In genomic region chr1:153326226-153326625, GRCm38 (mm10) we compare ENCODE assay signal across 22 mouse cellular contexts. TPM values are rescaled to one million over a fixed set of nuclear protein-coding genes. Genes with fewer than 3 reads are reported as not detected.
DNase-seq lines count a peak whose midpoint lies in the region; ATAC-seq and TF ChIP-seq lines count a peak whose summit lies in the region.
"Had no signal": no experiment of that assay in that cellular context is flagged by ENCODE, and none has a peak within 500 bp of the region (broad histone marks: within the 10 kb centered on the region; RNA-seq: fewer than 3 reads in every experiment).

No protein-coding gene starts in this region.

- peak; percentile 79 for DNase-seq in heart, adult 11 months
- DNase-seq in heart, adult 2 months, result no peak
- DNase-seq in heart, adult 18-20 months, result no peak
- DNase-seq in heart, postnatal 0 days (ENCODE audit: low spot score), result no peak
- no peak for DNase-seq in heart, postnatal 10 days
- DNase-seq in midbrain, embryonic 11.5 days (ENCODE audit: low spot score, missing footprints), result peak; percentile 75
- no peak for DNase-seq in midbrain, embryonic 10.5 days (ENCODE audit: low spot score)
- DNase-seq: adrenal gland, postnatal 10 days; cerebellum, adult 11 months; cerebellum, adult 8-10 months; cerebellum, postnatal 14 days; embryo, embryonic 11 days; gastrocnemius, postnatal 10 days; kidney, adult 18-20 months had no signal

- H3K36me3 ChIP-seq in heart, adult 2 months (ENCODE audit: control insufficient read depth, insufficient read depth, low read length), result peaks cover 27% of the 10 kb centered on the region
- peaks cover 44% of the 10 kb centered on the region for H3K36me3 ChIP-seq in heart, embryonic 13.5 days
- no peaks in the 10 kb centered on the region; the same call in 1 of the 2 replicates for H3K36me3 ChIP-seq in heart, postnatal 0 days (replicated peaks; ENCODE audit: control insufficient read depth, insufficient read depth, low read length)
- no peaks in the 10 kb centered on the region for H3K36me3 ChIP-seq in midbrain, embryonic 11.5 days (ENCODE audit: control insufficient read depth, insufficient read depth, low read length)
- H3K36me3 ChIP-seq in midbrain, embryonic 10.5 days, result peaks cover 23% of the 10 kb centered on the region

- no peak for TF ChIP-seq EP300 in heart, adult 2 months (IDR thresholded peaks at IDR 0.05; ENCODE audit: insufficient read depth, low read depth, low read length)
- TF ChIP-seq EP300 in heart, postnatal 0 days (IDR thresholded peaks at IDR 0.05; ENCODE audit: low read depth), result no peak

- intact Hi-C loops in heart, adult 2 months (cut with DNase I), result no loop called here
- intact Hi-C loops in heart, postnatal 10 days (cut with DNase I), result no loop called here

- no peaks in the 10 kb centered on the region for H3K9me3 ChIP-seq in heart, embryonic 13.5 days
- H3K9me3 ChIP-seq in heart, postnatal 0 days (replicated peaks; ENCODE audit: control insufficient read depth, low read length), result no peaks in the 10 kb centered on the region
- no peaks in the 10 kb centered on the region for H3K9me3 ChIP-seq in midbrain, embryonic 11.5 days (ENCODE audit: control insufficient read depth, low read length)
- no peaks in the 10 kb centered on the region for H3K9me3 ChIP-seq in midbrain, embryonic 10.5 days (replicated peaks)
- H3K9me3 ChIP-seq: embryonic facial prominence, embryonic 15.5 days; forebrain, embryonic 10.5 days; hindbrain, embryonic 10.5 days; intestine, embryonic 15.5 days had no signal

- H3K79me2 ChIP-seq in heart, adult 2 months (replicated peaks; ENCODE audit: control insufficient read depth, insufficient read depth, low read length), result peaks cover 7% of the 10 kb centered on the region

- WGBS in heart, adult 2 months, result 55% methylated on average over 7 of the region's 7 CpGs
- 50% methylated on average over 7 of the region's 7 CpGs for WGBS in heart, embryonic 13.5 days
- WGBS in heart, postnatal 0 days, result 47% methylated on average over 7 of the region's 7 CpGs
- 85% methylated on average over 7 of the region's 7 CpGs for WGBS in midbrain, embryonic 11.5 days
- WGBS in midbrain, embryonic 10.5 days, result 81% methylated on average over 7 of the region's 7 CpGs

- no peak for ATAC-seq in heart, embryonic 13.5 days (ENCODE audit: extremely low read depth, insufficient number of reproducible peaks, low FRiP score, low TSS enrichment)
- no peak for ATAC-seq in heart, postnatal 0 days (ENCODE audit: insufficient read depth, low read depth)
- ATAC-seq in midbrain, embryonic 11.5 days (ENCODE audit: low FRiP score), result no peak
- ATAC-seq: forebrain, embryonic 14.5 days; intestine, embryonic 15.5 days had no signal

- H3K9ac ChIP-seq in heart, adult 2 months (ENCODE audit: low read depth, low read length), result no peak overlapping the region
- H3K9ac ChIP-seq in heart, embryonic 13.5 days, result peak overlapping the region; percentile 63
- H3K9ac ChIP-seq in heart, postnatal 0 days (replicated peaks; ENCODE audit: low read depth, low read length), result no peak overlapping the region
- no peak overlapping the region for H3K9ac ChIP-seq in midbrain, embryonic 11.5 days (ENCODE audit: low read length)
- H3K9ac ChIP-seq: embryonic facial prominence, embryonic 15.5 days; hindbrain, embryonic 14.5 days; intestine, embryonic 15.5 days had no signal

- H3K27me3 ChIP-seq in heart, adult 2 months (ENCODE audit: control insufficient read depth, insufficient read depth, low read length), result no peaks in the 10 kb centered on the region
- H3K27me3 ChIP-seq in heart, embryonic 13.5 days (replicated peaks), result no peaks in the 10 kb centered on the region
- H3K27me3 ChIP-seq in heart, postnatal 0 days (ENCODE audit: control insufficient read depth, insufficient read depth, low read length), result no peaks in the 10 kb centered on the region
- H3K27me3 ChIP-seq in midbrain, embryonic 11.5 days (ENCODE audit: control insufficient read depth, insufficient read depth, low read length), result no peaks in the 10 kb centered on the region
- H3K27me3 ChIP-seq in midbrain, embryonic 10.5 days (ENCODE audit: low read depth, poor library complexity, severe bottlenecking), result no peaks in the 10 kb centered on the region
- H3K27me3 ChIP-seq: embryonic facial prominence, embryonic 15.5 days; intestine, embryonic 15.5 days had no signal

- H3K4me3 ChIP-seq in heart, adult 2 months, result no peak overlapping the region
- no peak overlapping the region for H3K4me3 ChIP-seq in heart, embryonic 13.5 days
- H3K4me3 ChIP-seq in heart, postnatal 0 days (ENCODE audit: low read depth, low read length), result no peak overlapping the region
- no peak overlapping the region for H3K4me3 ChIP-seq in midbrain, embryonic 11.5 days (ENCODE audit: low read depth, low read length)
- no peak overlapping the region for H3K4me3 ChIP-seq in midbrain, embryonic 10.5 days
- H3K4me3 ChIP-seq: embryonic facial prominence, embryonic 15.5 days; erythroblast, embryonic 14.5 days; forebrain, embryonic 10.5 days; hindbrain, embryonic 10.5 days; intestine, embryonic 15.5 days had no signal

- no peak for TF ChIP-seq CTCF in heart, adult 2 months (IDR thresholded peaks at IDR 0.05)
- no peak for TF ChIP-seq CTCF in heart, postnatal 0 days (IDR thresholded peaks at IDR 0.05; ENCODE audit: low read depth)

- peaks cover 17% of the 10 kb centered on the region for H3K4me1 ChIP-seq in heart, adult 2 months (ENCODE audit: control insufficient read depth, insufficient read depth, low read length)
- peaks cover 91% of the 10 kb centered on the region for H3K4me1 ChIP-seq in heart, embryonic 13.5 days
- peaks cover 71% of the 10 kb centered on the region for H3K4me1 ChIP-seq in heart, postnatal 0 days (ENCODE audit: control insufficient read depth, insufficient read depth)
- H3K4me1 ChIP-seq in midbrain, embryonic 11.5 days (ENCODE audit: control insufficient read depth, insufficient read depth, low read length), result peaks cover 12% of the 10 kb centered on the region
- H3K4me1 ChIP-seq in midbrain, embryonic 10.5 days, result peaks cover 32% of the 10 kb centered on the region

- TF ChIP-seq POLR2A in heart, adult 2 months (IDR thresholded peaks at IDR 0.05; ENCODE audit: insufficient read depth, low read depth, low read length), result no peak

- no peak overlapping the region for H3K27ac ChIP-seq in heart, adult 2 months
- peak overlapping the region; percentile 72 for H3K27ac ChIP-seq in heart, embryonic 13.5 days (replicated peaks)
- peak overlapping the region; percentile 11 for H3K27ac ChIP-seq in heart, postnatal 0 days (ENCODE audit: low read depth)
- H3K27ac ChIP-seq in midbrain, embryonic 11.5 days (ENCODE audit: low read depth, low read length), result no peak overlapping the region
- H3K27ac ChIP-seq in midbrain, embryonic 10.5 days (replicated peaks), result no peak overlapping the region
- H3K27ac ChIP-seq: embryonic facial prominence, embryonic 15.5 days; forebrain, embryonic 10.5 days; hindbrain, embryonic 10.5 days; hindbrain, embryonic 14.5 days; intestine, embryonic 15.5 days had no signal

- peak overlapping the region; percentile 9; the same call in 1 of the 2 replicates for H3K4me2 ChIP-seq in heart, embryonic 13.5 days
- H3K4me2 ChIP-seq in heart, postnatal 0 days (ENCODE audit: low read depth, low read length), result no peak overlapping the region
- no peak overlapping the region for H3K4me2 ChIP-seq in midbrain, embryonic 11.5 days
- H3K4me2 ChIP-seq: embryonic facial prominence, embryonic 15.5 days; hindbrain, embryonic 14.5 days; intestine, embryonic 15.5 days had no signal

RNA-seq across cellular contexts. Expression of gene Lamc1, which starts 6.4 kb away (rescaled TPM):
- 100 to 1,000 TPM; 111 to 116 TPM for total RNA-seq in heart, adult 2 months (2021)
- polyA plus RNA-seq in heart, adult 2 months (2012; rRNA removed), result 103 and 138 TPM in 2 replicates
- polyA plus RNA-seq in heart, embryonic 13.5 days (2015; fragmentation: Nextera tagmentation; extraction: Ambion mirVana), result 75.3 and 78.2 TPM in 2 replicates
- total RNA-seq in heart, adult 18-20 months (2021), result 10 to 100 TPM; 83.1 to 94.8 TPM
- total RNA-seq in heart, postnatal 0 days (2014; rRNA removed; ENCODE audit: low replicate concordance), result 186 and 215 TPM in 2 replicates
- polyA plus RNA-seq in heart, postnatal 0 days (2015; fragmentation: Nextera tagmentation; extraction: Ambion mirVana), result 55.9 and 62.8 TPM in 2 replicates
- total RNA-seq in heart, postnatal 10 days (2021), result 100 to 1,000 TPM; 415 to 420 TPM
- polyA plus RNA-seq in midbrain, embryonic 11.5 days (2014; fragmentation: Nextera tagmentation; extraction: Ambion mirVana), result 24.6 and 26.5 TPM in 2 replicates
- 21.2 and 22.7 TPM in 2 replicates for polyA plus RNA-seq in midbrain, embryonic 10.5 days (2016; fragmentation: Nextera tagmentation; extraction: Ambion mirVana)

Comparison
In these comparisons a context has a peak if more than half of its experiments do, and no peak if none do; other contexts are left out.
1. DNase-seq: peak in heart, adult 11 months (single experiment) and midbrain, embryonic 11.5 days (single experiment); none in heart, adult 2 months (0 of 2), heart, adult 18-20 months (0 of 2), heart, postnatal 0 days (single experiment), heart, postnatal 10 days (0 of 2) and midbrain, embryonic 10.5 days (single experiment).
2. H3K27ac ChIP-seq: peak in heart, embryonic 13.5 days (single experiment) and heart, postnatal 0 days (single experiment); none in heart, adult 2 months (single experiment), midbrain, embryonic 11.5 days (single experiment) and midbrain, embryonic 10.5 days (single experiment).